Mouse (Mus musculus) frontal cortex, postnatal 10 days (tissue): Measurements from ENCODE around the gene Obox8.

Source experiments
- DNase-seq, 2 experiments: peaks; one replicate each; pipeline ENCODE4 v3.0.0; 2022; ENCODE audit warnings: low spot score in 2 of 2, mixed read lengths in 1 of 2

The Obox8 gene

GRCm38 (mm10) chr7:14333457-14333856 lies at the start of gene Obox8:
Gene Obox8 (minus strand): TSS chr7:14333557.
- no peak for DNase-seq

GRCm38 (mm10) chr7:14317209-14317608 lies 16.1 kb downstream of the Obox8 start:
- no peak for DNase-seq

GRCm38 (mm10) chr7:14308671-14309070 lies 24.7 kb downstream of the Obox8 start:
- no peak for DNase-seq

GRCm38 (mm10) chr7:14307571-14307970 lies 25.8 kb downstream of the Obox8 start:
- no peak for DNase-seq
